Comparison of ENCODE assay signal across 8 mouse cellular contexts in genomic region chr14:48709371-48710061, GRCm38 (mm10). TPM values are rescaled to one million over a fixed set of nuclear protein-coding genes. Genes with fewer than 3 reads are reported as not detected.
DNase-seq lines count a peak whose midpoint lies in the region; ATAC-seq lines count a peak whose summit lies in the region.

No protein-coding gene starts in this region.

- no peaks in the 10 kb centered on the region for H3K9me3 ChIP-seq in embryonic facial prominence, embryonic 10.5 days
- no peaks in the 10 kb centered on the region for H3K9me3 ChIP-seq in hindbrain, embryonic 13.5 days

- peak; percentile 10 for DNase-seq in ovary, adult 18-20 months (ENCODE audit: low spot score)
- no peak for DNase-seq in ovary, postnatal 10 days (ENCODE audit: low spot score)
- DNase-seq in embryonic facial prominence, embryonic 10.5 days (ENCODE audit: low spot score) = peak; percentile 64
- DNase-seq in left cerebral cortex, postnatal 36 days (ENCODE audit: low spot score in 2 of 2) = peak; percentile 11 to 27
- peak; percentile 59 for DNase-seq in neural tube, embryonic 10.5 days (ENCODE audit: extremely low spot score, low spot score)
- no peak for DNase-seq in natural killer cell, adult 2 months (ENCODE audit: low spot score in 2 of 2)

- H3K27me3 ChIP-seq in embryonic facial prominence, embryonic 10.5 days (replicated peaks; ENCODE audit: low read depth, poor library complexity, severe bottlenecking) = peaks cover 67% of the 10 kb centered on the region
- H3K27me3 ChIP-seq in hindbrain, embryonic 13.5 days = peaks cover 67% of the 10 kb centered on the region

- peaks cover 24% of the 10 kb centered on the region for H3K4me1 ChIP-seq in embryonic facial prominence, embryonic 10.5 days
- peaks cover 16% of the 10 kb centered on the region for H3K4me1 ChIP-seq in hindbrain, embryonic 13.5 days (replicated peaks)

- H3K36me3 ChIP-seq in embryonic facial prominence, embryonic 10.5 days (replicated peaks) = no peaks in the 10 kb centered on the region
- no peaks in the 10 kb centered on the region for H3K36me3 ChIP-seq in hindbrain, embryonic 13.5 days

- H3K4me2 ChIP-seq in hindbrain, embryonic 13.5 days = peak overlapping the region; percentile 43

- no peak overlapping the region for H3K9ac ChIP-seq in hindbrain, embryonic 13.5 days

- H3K4me3 ChIP-seq in embryonic facial prominence, embryonic 10.5 days = peak overlapping the region; percentile 50
- H3K4me3 ChIP-seq in hindbrain, embryonic 13.5 days = peak overlapping the region; percentile 22

- H3K27ac ChIP-seq in embryonic facial prominence, embryonic 10.5 days (replicated peaks) = no peak overlapping the region
- H3K27ac ChIP-seq in hindbrain, embryonic 13.5 days = no peak overlapping the region

- under 1% methylated on average over 20 of the region's 20 CpGs for WGBS in embryonic facial prominence, embryonic 10.5 days
- WGBS in hindbrain, embryonic 13.5 days = under 1% methylated on average over 20 of the region's 20 CpGs

- ATAC-seq in hindbrain, embryonic 13.5 days (ENCODE audit: low FRiP score) = peak; percentile 91
- no peak for ATAC-seq in activated CD4-positive, CD25-positive, alpha-beta regulatory T cell, adult 4 months

- intact Hi-C loops in left cerebral cortex, postnatal 36 days (cut with DNase I) = loop anchor here (2.0 kb wide), 1 partner anchor 19 kb away; no protein-coding TSS in a partner anchor

RNA-seq across cellular contexts. Expression of gene Otx2, which starts 35.9 kb away (rescaled TPM):
- 12.8 and 15.2 TPM in 2 replicates for polyA plus RNA-seq in embryonic facial prominence, embryonic 10.5 days (2016; fragmentation: Nextera tagmentation; extraction: Ambion mirVana)
- 22.8 and 24.1 TPM in 2 replicates for polyA plus RNA-seq in hindbrain, embryonic 13.5 days (2015; fragmentation: Nextera tagmentation; extraction: Ambion mirVana)
- under 1 TPM; 0.16 to 0.39 TPM for total RNA-seq in left cerebral cortex, postnatal 36 days (2021)
- polyA plus RNA-seq in activated CD4-positive, CD25-positive, alpha-beta regulatory T cell, adult 4 months (2017; shearing (Covaris generic)) = under 1 TPM in 1 of 2 experiments, not detected in 1; 0.28 TPM

Comparison
In these comparisons a context has a peak if more than half of its experiments do, and no peak if none do; other contexts are left out.
1. DNase-seq: peak in ovary, adult 18-20 months (single experiment), embryonic facial prominence, embryonic 10.5 days (single experiment), left cerebral cortex, postnatal 36 days (2 of 2) and neural tube, embryonic 10.5 days (single experiment); none in ovary, postnatal 10 days (single experiment) and natural killer cell, adult 2 months (0 of 2).
2. RNA of gene Otx2, which starts 35.9 kb away (polyA plus RNA-seq): 22.8 to 24.1 TPM in hindbrain, embryonic 13.5 days and 12.8 to 15.2 TPM in embryonic facial prominence, embryonic 10.5 days; 0.28 TPM in activated CD4-positive, CD25-positive, alpha-beta regulatory T cell, adult 4 months; every median in the first group is over 10 times any median in the second.